Mouse (Mus musculus) bone marrow, adult 2 months (tissue): Measurements from ENCODE around the gene Cfap74. TPM values are rescaled to one million over a fixed set of nuclear protein-coding genes. Genes with fewer than 3 reads are reported as not detected.

Experiments used
- H3K27ac ChIP-seq: fragments of 200-500 bp; 2 replicates; pipeline ENCODE4 v1.5.1; 2012; ENCODE audit warnings: low read depth, mild to moderate bottlenecking, control low read depth, inconsistent platforms, low read length; ENCODE audit not compliant: control insufficient read depth, poor library complexity, insufficient read depth
- H3K4me1 ChIP-seq: fragments of 200-500 bp; 2 replicates; pipeline ENCODE4 v1.6.1; 2011; ENCODE audit warnings: low read length; ENCODE audit not compliant: control insufficient read depth, insufficient read depth
- H3K4me3 ChIP-seq: fragments of 200-500 bp; replicated peaks from 2 replicates; pipeline ENCODE3; 2011; ENCODE audit warnings: mild to moderate bottlenecking, low read depth, low read length, control low read depth; ENCODE audit not compliant: control insufficient read depth
- CTCF ChIP-seq: fragments of 200-500 bp; IDR thresholded peaks from 2 replicates; pipeline ENCODE4 v1.5.1; 2011; ENCODE audit warnings: low read length, control low read depth; ENCODE audit not compliant: control insufficient read depth, insufficient read depth
- POLR2A ChIP-seq: fragments of 200-500 bp; IDR thresholded peaks from 2 replicates; pipeline ENCODE4 v1.6.1; 2011; ENCODE audit warnings: low read depth, mild to moderate bottlenecking, control low read depth, low read length, borderline replicate concordance; ENCODE audit not compliant: control insufficient read depth
- WGBS: fragments of 180-500 bp; shearing (Covaris S2); methylation state at CpG from one replicate; pipeline ENCODE4 v1.1.7; 2018; 5-methylcytosine and 5-hydroxymethylcytosine counted together
- polyA plus RNA-seq: library from polyadenylated mRNA; stranded (reverse); fragments of >200 nt; gene quantifications from 2 replicates; pipeline ENCODE4 v1.2.4, GENCODE M21; 2011; ENCODE audit warnings: low replicate concordance; ENCODE audit not compliant: missing spikeins, insufficient read depth, insufficient read length

Cfap74 gene
- polyA plus RNA-seq, 1 experiment = 0.85 TPM

GRCm38 (mm10) chr4:155510981-155511380, 102.0 kb downstream of the Cfap74 start:
- Histone ChIP-seq H3K27ac (no peak overlapping the region), H3K4me3 (no peak overlapping the region), H3K4me1 (no peaks in the 10 kb centered on the region; the same call in 1 of the 2 replicates)
- no peak for TF ChIP-seq CTCF
- no peak for TF ChIP-seq POLR2A
- 78% methylated on average over 1 of the region's 1 CpGs for WGBS

GRCm38 (mm10) chr4:155514810-155515209, 105.8 kb downstream of the Cfap74 start:
- H3K27ac ChIP-seq = no peak overlapping the region
- 92% methylated on average over 2 of the region's 2 CpGs for WGBS
- no peak for TF ChIP-seq POLR2A
- H3K4me3 ChIP-seq = no peak overlapping the region
- H3K4me1 ChIP-seq = no peaks in the 10 kb centered on the region

Other genes starting within 250 kb of the Cfap74 start
- gene Ski, start 186.6 kb upstream of the Cfap74 start, polyA plus RNA-seq = 7.0 and 10.4 TPM in 2 replicates
- 19.3 and 29.3 TPM in 2 replicates for gene Faap20, start 159.4 kb upstream of the Cfap74 start, polyA plus RNA-seq
- gene Prkcz, start 47.8 kb upstream of the Cfap74 start, polyA plus RNA-seq = 1.9 TPM in 1 of 2 replicates, not detected in the other
- not detected in 2 replicates for gene Gabrd, start 11.1 kb upstream of the Cfap74 start, polyA plus RNA-seq
- not detected in 2 replicates for gene Tmem52, start 59.9 kb downstream of the Cfap74 start, polyA plus RNA-seq
- gene Gnb1, start 82.2 kb downstream of the Cfap74 start, polyA plus RNA-seq = 78.1 and 115 TPM in 2 replicates
- 28.2 and 52.6 TPM in 2 replicates for gene Nadk, start 153.2 kb downstream of the Cfap74 start, polyA plus RNA-seq
- gene Slc35e2, start 192.2 kb downstream of the Cfap74 start, polyA plus RNA-seq = 7.4 and 8.4 TPM in 2 replicates
- gene Cdk11b, start 215.7 kb downstream of the Cfap74 start, polyA plus RNA-seq = 132 and 202 TPM in 2 replicates
- gene Gm10563, start 236.2 kb downstream of the Cfap74 start, polyA plus RNA-seq = not detected in 2 replicates
- 5.6 and 6.9 TPM in 2 replicates for gene Mmp23, start 244.2 kb downstream of the Cfap74 start, polyA plus RNA-seq